Mouse (Mus musculus) CH12.LX (cell line): ENCODE measurements around the gene Sfta2. TPM values are rescaled to one million over a fixed set of nuclear protein-coding genes. Genes with fewer than 3 reads are reported as not detected.

ENCODE experiments used
- DNase-seq: peaks from one replicate; pipeline ENCODE4 v3.0.0-alpha.2; 2013; ENCODE audit errors: extremely low read depth
- H3K27ac ChIP-seq: 2 replicates; pipeline ENCODE4 v1.5.1; 2012; ENCODE audit warnings: low read depth, mild to moderate bottlenecking, control low read depth, moderate library complexity; ENCODE audit not compliant: insufficient read depth
- H3K27me3 ChIP-seq: replicated peaks from 2 replicates; pipeline ENCODE3; 2012; ENCODE audit warnings: inconsistent platforms
- H3K36me3 ChIP-seq, 2 experiments: replicated peaks in 1 of 2; 2 replicates each; pipeline versions ENCODE3 to v1.6.1; 2012; ENCODE audit warnings: inconsistent platforms in 1 of 2, low read length in 1 of 2, mild to moderate bottlenecking in 1 of 2, mixed read lengths in 1 of 2, moderate library complexity in 1 of 2; ENCODE audit not compliant: control insufficient read depth in 1 of 2, insufficient read depth in 1 of 2
- H3K4me1 ChIP-seq, 2 experiments: 2 replicates each; pipeline ENCODE4 v1.6.1; 2012; ENCODE audit warnings: inconsistent platforms in 1 of 2, moderate library complexity in 1 of 2; ENCODE audit not compliant: insufficient read depth in 2 of 2, control insufficient read depth in 1 of 2
- H3K4me2 ChIP-seq: 2 replicates; pipeline ENCODE4 v1.6.1; 2012; ENCODE audit warnings: low read depth, mild to moderate bottlenecking, control low read depth; ENCODE audit not compliant: poor library complexity, insufficient read depth, severe bottlenecking
- H3K4me3 ChIP-seq, 3 experiments: fragments of 150-350 bp in 1 of 3; sonication (generic) in 1 of 3; replicated peaks in 1 of 3; 2 replicates each; pipeline versions ENCODE3 to v1.5.1; 2011 to 2012; ENCODE audit warnings: low read depth in 2 of 3, low read length in 2 of 3, mild to moderate bottlenecking in 2 of 3, moderate library complexity in 2 of 3, control low read depth in 1 of 3, improper control_type of control experiment in 1 of 3, inconsistent platforms in 1 of 3, mixed read lengths in 1 of 3; ENCODE audit not compliant: poor library complexity in 1 of 3
- H3K79me2 ChIP-seq: replicated peaks from 2 replicates; pipeline ENCODE4 v1.6.1; 2012; ENCODE audit warnings: mild to moderate bottlenecking, moderate library complexity; ENCODE audit not compliant: control insufficient read depth, poor library complexity, insufficient read depth, severe bottlenecking; ENCODE audit errors: extremely low read depth
- H3K9ac ChIP-seq: 2 replicates; pipeline ENCODE4 v1.6.1; 2012; ENCODE audit warnings: low read depth, mild to moderate bottlenecking, control low read depth, moderate library complexity; ENCODE audit not compliant: insufficient read depth
- H3K9me3 ChIP-seq: replicated peaks from 2 replicates; pipeline ENCODE3; 2012; ENCODE audit warnings: low read length, inconsistent platforms, mixed read lengths
- CHD1 ChIP-seq: IDR thresholded peaks from 2 replicates; pipeline ENCODE4 v1.6.1; 2012; ENCODE audit warnings: low read depth, low read length, improper control_type of control experiment, inconsistent platforms
- CTCF ChIP-seq, 2 experiments: IDR thresholded peaks in 1 of 2; conservative IDR thresholded peaks in 1 of 2; 2 replicates each; pipeline ENCODE4 v1.5.1; 2011 to 2012; ENCODE audit warnings: low read depth in 2 of 2, low read length in 2 of 2, improper control_type of control experiment in 1 of 2, inconsistent platforms in 1 of 2, mild to moderate bottlenecking in 1 of 2, moderate library complexity in 1 of 2
- ELF1 ChIP-seq: IDR thresholded peaks from 2 replicates; pipeline ENCODE4 v1.6.1; 2014; ENCODE audit warnings: low read depth, mild to moderate bottlenecking, inconsistent platforms, low read length, improper control_type of control experiment
- EP300 ChIP-seq: IDR thresholded peaks from 2 replicates; pipeline ENCODE4 v1.6.1; 2011; ENCODE audit warnings: low read length, improper control_type of control experiment
- HCFC1 ChIP-seq: IDR thresholded peaks from 2 replicates; pipeline ENCODE4 v1.6.1; 2012; ENCODE audit warnings: low read depth, mild to moderate bottlenecking, inconsistent platforms, low read length, improper control_type of control experiment
- IRF4 ChIP-seq: IDR thresholded peaks from 2 replicates; pipeline ENCODE4 v1.6.1; 2014; ENCODE audit warnings: low read depth, mild to moderate bottlenecking, inconsistent platforms, low read length, improper control_type of control experiment
- JUN ChIP-seq: IDR thresholded peaks from 2 replicates; pipeline ENCODE4 v1.6.1; 2011; ENCODE audit warnings: low read depth, mild to moderate bottlenecking, low read length, improper control_type of control experiment, moderate library complexity; ENCODE audit not compliant: insufficient read depth
- KAT2A ChIP-seq: IDR thresholded peaks from 2 replicates; pipeline ENCODE4 v1.6.1; 2012; ENCODE audit warnings: low read length, improper control_type of control experiment, inconsistent platforms; ENCODE audit not compliant: insufficient replicate concordance
- MAX ChIP-seq: IDR thresholded peaks from 2 replicates; pipeline ENCODE4 v1.6.1; 2011; ENCODE audit warnings: low read length, improper control_type of control experiment
- MXI1 ChIP-seq: IDR thresholded peaks from 2 replicates; pipeline ENCODE4 v1.6.1; 2011; ENCODE audit warnings: mild to moderate bottlenecking, low read depth, low read length, improper control_type of control experiment
- MYC ChIP-seq: IDR thresholded peaks from 2 replicates; pipeline ENCODE4 v1.6.1; 2011; ENCODE audit warnings: low read depth, mild to moderate bottlenecking, improper control_type of control experiment, low read length
- PAX5 ChIP-seq: IDR thresholded peaks from 2 replicates; pipeline ENCODE4 v1.6.1; 2012; ENCODE audit warnings: low read length, inconsistent platforms, mixed read lengths
- RAD21 ChIP-seq: IDR thresholded peaks from 2 replicates; pipeline ENCODE4 v1.6.1; 2011; ENCODE audit warnings: low read depth, mild to moderate bottlenecking, low read length, improper control_type of control experiment, moderate library complexity
- RCOR1 ChIP-seq: conservative IDR thresholded peaks from 2 replicates; pipeline ENCODE4 v1.6.1; 2012; ENCODE audit warnings: low read depth, mild to moderate bottlenecking, inconsistent platforms, low read length, improper control_type of control experiment
- SIN3A ChIP-seq: IDR thresholded peaks from 2 replicates; pipeline ENCODE4 v1.6.1; 2012; ENCODE audit warnings: low read length, improper control_type of control experiment, inconsistent platforms
- SMC3 ChIP-seq: IDR thresholded peaks from 2 replicates; pipeline ENCODE4 v1.6.1; 2011; ENCODE audit warnings: low read depth, low read length, improper control_type of control experiment
- TCF12 ChIP-seq: IDR thresholded peaks from 2 replicates; pipeline ENCODE4 v1.6.1; 2014; ENCODE audit warnings: low read depth, mild to moderate bottlenecking, inconsistent platforms, low read length, improper control_type of control experiment
- USF1 ChIP-seq: IDR thresholded peaks from 2 replicates; pipeline ENCODE4 v1.6.1; 2014; ENCODE audit warnings: low read depth, mild to moderate bottlenecking, inconsistent platforms, low read length, improper control_type of control experiment
- ZMIZ1 ChIP-seq: IDR thresholded peaks from 2 replicates; pipeline ENCODE4 v1.6.1; 2012; ENCODE audit warnings: low read depth, mild to moderate bottlenecking, inconsistent platforms, low read length, improper control_type of control experiment
- dilution Hi-C: fragments of 300-500 bp; cut with MboI; formaldehyde crosslinking; loops from 2 replicates; pipeline ENCODE4 v1.14.3; 2020; ENCODE audit warnings: low sequenced_read_pairs; ENCODE audit not compliant: extremely low pct_unique_long_range_greater_than_20kb, extremely low pct_ligation_motif_present
- in situ Hi-C: fragments of 300-500 bp; cut with MboI; formaldehyde crosslinking; loops from 3 replicates; pipeline ENCODE4 v1.14.3; 2019; ENCODE audit warnings: low sequenced_read_pairs, low pct_ligation_motif_present, low pct_unique_long_range_greater_than_20kb, mixed read lengths
- polyA plus RNA-seq: library from polyadenylated mRNA; unstranded; fragments of >175 nt; gene quantifications from 2 replicates; pipeline ENCODE4 v1.2.1, GENCODE M21; 2012; ENCODE audit warnings: low read depth; ENCODE audit not compliant: insufficient read length
- total RNA-seq, 2 experiments: library from RNA; depleted of rRNA; stranded (reverse); fragments of 300-350 nt in 1 of 2; fragments of >200 nt in 1 of 2; gene quantifications; 2 replicates each; pipeline ENCODE4 v1.2.3; 2012 to 2014

The Sfta2 gene
- total and polyA plus RNA-seq, 3 experiments = not detected

DNA sequence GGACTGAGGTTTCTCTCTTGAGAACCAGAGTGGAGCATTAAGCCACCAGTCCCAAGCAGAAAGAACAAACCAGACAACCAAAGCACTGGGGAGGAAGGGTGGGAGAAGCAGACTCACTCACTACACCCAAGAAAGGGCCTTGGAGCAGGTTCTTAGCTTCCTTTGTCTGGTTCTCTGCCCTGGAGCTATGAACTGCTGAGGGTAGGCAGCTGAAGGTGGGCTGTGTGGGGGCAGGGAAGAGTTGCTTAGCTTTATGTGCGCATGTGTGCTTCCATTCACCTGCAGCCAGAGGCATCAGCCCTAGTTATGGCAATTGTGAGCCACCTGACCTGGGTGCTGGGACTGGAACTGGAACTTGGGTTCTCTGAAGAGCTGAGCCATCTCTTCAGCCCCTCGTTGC, 51.7 kb downstream of the Sfta2 start:
- Histone ChIP-seq H3K4me1 (no peaks in the 10 kb centered on the region), H3K79me2 (no peaks in the 10 kb centered on the region), H3K9ac (no peak overlapping the region), H3K9me3 (no peaks in the 10 kb centered on the region), H3K27me3 (peaks cover 9% of the 10 kb centered on the region), H3K4me2 (no peak overlapping the region), H3K27ac (no peak overlapping the region), H3K4me3 (no peak overlapping the region), H3K36me3 (peaks cover 32 to 45% of the 10 kb centered on the region in 2 experiments)
- in situ Hi-C loops (no loop called here), dilution Hi-C loops (no loop called here)
- no peak for TF ChIP-seq ZMIZ1
- no peak for DNase-seq

DNA sequence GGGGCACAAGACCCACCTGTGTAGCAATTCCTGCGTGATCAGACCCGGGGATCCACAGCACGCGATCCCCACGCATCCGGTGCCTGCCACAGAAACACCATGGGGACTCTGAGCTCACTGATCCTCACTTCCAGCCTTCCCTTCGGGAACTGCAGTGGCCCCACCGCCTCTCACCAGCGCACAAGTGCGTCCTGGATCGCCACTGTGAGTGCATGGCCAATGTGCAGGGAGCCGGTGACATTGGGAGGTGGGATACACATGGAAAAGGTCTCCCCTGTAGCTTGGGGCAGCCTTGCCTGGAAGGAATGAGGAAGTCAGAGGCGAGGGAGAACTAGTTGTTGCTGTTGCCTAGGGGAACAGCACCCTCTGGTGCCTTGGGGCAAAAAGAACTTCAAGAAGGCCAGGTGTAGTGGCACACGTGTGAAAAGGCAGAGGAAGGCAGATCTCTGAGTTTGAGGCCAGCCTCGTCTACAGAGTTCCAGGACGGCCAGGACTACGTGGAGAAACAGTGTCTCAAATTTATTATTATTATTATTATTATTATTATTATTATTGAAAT, 64.7 kb downstream of the Sfta2 start:
- peaks cover 54 to 74% of the 10 kb centered on the region in 2 experiments for H3K36me3 ChIP-seq
- H3K4me2 ChIP-seq = no peak overlapping the region
- TF ChIP-seq MAX = peak; percentile 53; the same call in 1 of the 2 replicates
- TF ChIP-seq KAT2A = no peak
- TF ChIP-seq EP300 = no peak
- TF ChIP-seq ELF1 = peak; percentile 64
- TF ChIP-seq SIN3A = no peak; the same call in 1 of the 2 replicates
- TF ChIP-seq CHD1 = no peak
- TF ChIP-seq IRF4 = 0 out of 2 replicates have a peak, but pooled peaks have one; percentile 17
- TF ChIP-seq MXI1 = peak; percentile 65; the same call in 1 of the 2 replicates
- TF ChIP-seq RCOR1 = no peak
- TF ChIP-seq SMC3 = peak; percentile 64
- no peak for TF ChIP-seq HCFC1
- TF ChIP-seq MYC = 0 out of 2 replicates have a peak, but pooled peaks have one; percentile 49
- TF ChIP-seq PAX5 = no peak
- TF ChIP-seq CTCF (conservative IDR thresholded peaks at IDR 0.05 in 1 of 2, IDR thresholded peaks at IDR 0.05 in 1 of 2; ENCODE audit: low read depth in 2 of 2, low read length in 2 of 2) = peak in 1 of 2 experiments; percentile 84; a peak in 2 of 4 replicates
- TF ChIP-seq RAD21 = peak; percentile 74
- TF ChIP-seq TCF12 = no peak
- no peak for TF ChIP-seq JUN
- no peak for TF ChIP-seq USF1
- H3K9ac ChIP-seq = no peak overlapping the region
- peak; percentile 83 for DNase-seq
- H3K4me1 ChIP-seq = peaks cover 7 to 17% of the 10 kb centered on the region in 2 experiments
- H3K27me3 ChIP-seq = no peaks in the 10 kb centered on the region
- H3K4me3 ChIP-seq = no peak overlapping the region
- in situ Hi-C loops = no loop called here
- no peak overlapping the region for H3K27ac ChIP-seq
- no peaks in the 10 kb centered on the region for H3K79me2 ChIP-seq
- dilution Hi-C loops = no loop called here
- H3K9me3 ChIP-seq = no peaks in the 10 kb centered on the region
